Mouse (Mus musculus) activated CD4-positive, CD25-positive, alpha-beta regulatory T cell, adult 4 months (primary cell): ENCODE results near the gene Gria1. TPM values are rescaled to one million over a fixed set of nuclear protein-coding genes. Genes with fewer than 3 reads are reported as not detected.

Experiments used
- ATAC-seq: one replicate; pipeline ENCODE4 v1.8.0; 2017
- polyA plus RNA-seq, 2 experiments: library from polyadenylated mRNA; unstranded; fragments of 100-300 nt; shearing (Covaris generic); gene quantifications; one replicate each; pipeline ENCODE4 v1.2.1; 2017

Gria1 gene
- polyA plus RNA-seq, 2 experiments from 2014 or later = not detected

DNA sequence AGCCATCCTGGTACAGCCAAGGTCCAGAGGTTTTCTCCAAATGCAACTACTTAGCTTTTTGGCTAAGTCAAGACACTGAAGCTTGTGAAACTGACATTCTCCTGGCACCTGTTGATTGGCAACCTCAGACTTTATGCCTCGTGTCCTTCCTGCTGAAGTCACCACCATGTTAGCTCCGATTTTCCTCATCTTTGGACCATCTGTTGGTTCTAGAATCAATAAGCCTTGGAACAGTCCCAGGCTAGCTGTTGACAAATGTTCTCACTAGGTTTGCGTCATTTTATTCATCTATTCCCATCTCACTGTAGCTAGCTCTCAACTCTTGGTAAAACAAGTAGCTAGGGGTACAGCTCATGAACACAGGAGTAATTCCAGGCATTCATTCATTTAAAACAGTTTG, 51.3 kb downstream of the Gria1 start:
- no peak for ATAC-seq

DNA sequence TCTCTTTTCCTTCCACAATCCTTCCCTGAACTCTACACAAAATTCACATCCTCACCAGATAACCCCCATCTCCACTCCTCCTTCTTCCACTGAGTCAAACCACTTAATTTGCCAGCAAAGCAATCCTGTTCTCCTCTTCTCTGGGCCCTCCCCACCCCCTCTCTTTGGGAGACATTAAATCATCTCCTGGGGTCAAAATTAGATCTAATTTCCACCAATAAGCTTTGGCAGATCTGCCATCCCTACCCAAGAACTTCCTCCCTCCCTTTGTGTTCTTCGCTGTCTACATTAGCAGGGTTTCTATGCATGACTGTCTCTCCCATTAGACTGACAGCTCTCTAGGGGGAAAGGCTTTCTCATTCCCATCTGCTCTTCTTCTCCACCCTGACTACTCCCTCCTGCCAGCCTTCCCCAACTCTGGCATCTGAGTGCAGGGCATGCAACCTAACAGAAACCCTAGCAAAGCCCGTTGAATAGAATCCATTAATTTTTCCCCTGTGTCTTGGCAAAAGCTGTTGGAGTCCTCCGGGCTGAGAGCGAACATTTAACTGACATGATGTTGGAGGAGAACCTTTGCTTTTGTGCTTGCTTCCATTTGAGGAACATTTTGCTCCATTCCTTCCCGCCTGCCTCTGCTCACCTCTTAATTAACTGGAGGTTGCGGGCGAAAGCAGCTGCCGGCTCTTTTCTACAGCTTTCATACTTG, 59.2 kb downstream of the Gria1 start:
- ATAC-seq = no peak

DNA sequence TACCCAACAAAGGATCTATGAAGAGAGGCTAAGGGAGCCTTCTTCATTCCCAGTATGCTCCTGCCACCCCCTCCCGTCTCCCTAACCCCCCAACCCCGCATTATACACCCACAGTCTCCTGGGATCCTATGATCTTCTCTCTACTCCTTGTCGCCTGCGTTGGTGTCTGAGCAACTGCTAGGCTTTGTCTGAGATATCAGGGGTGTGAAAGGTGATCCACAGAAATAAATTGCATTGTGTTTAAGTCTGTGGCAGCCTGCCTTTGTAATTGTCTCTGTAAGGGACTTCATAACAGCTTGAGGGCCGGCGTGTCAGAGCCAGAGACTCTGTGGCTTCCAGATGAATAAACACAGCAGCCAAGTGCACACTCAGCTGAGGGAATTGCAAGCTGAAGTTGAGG, 61.0 kb downstream of the Gria1 start:
- no peak for ATAC-seq

DNA sequence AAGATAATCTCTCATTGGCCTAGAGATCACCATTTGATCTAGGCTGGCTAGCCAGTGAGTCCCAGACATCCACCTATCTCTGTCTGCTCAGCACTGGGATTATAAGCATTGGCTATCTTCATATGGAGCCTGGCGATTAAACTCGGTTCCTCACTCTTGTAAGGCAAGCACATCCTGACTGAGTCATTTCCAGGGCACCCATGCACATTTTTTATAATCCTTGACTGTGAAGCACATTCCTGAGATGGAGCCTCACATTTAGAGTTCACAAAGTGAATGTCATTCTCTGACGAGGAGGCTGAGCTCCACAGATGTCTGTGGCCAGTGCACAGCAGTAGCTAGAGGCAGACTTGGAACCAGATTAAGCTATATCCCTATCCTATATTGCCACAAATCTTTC, 68.2 kb downstream of the Gria1 start:
- no peak for ATAC-seq

DNA sequence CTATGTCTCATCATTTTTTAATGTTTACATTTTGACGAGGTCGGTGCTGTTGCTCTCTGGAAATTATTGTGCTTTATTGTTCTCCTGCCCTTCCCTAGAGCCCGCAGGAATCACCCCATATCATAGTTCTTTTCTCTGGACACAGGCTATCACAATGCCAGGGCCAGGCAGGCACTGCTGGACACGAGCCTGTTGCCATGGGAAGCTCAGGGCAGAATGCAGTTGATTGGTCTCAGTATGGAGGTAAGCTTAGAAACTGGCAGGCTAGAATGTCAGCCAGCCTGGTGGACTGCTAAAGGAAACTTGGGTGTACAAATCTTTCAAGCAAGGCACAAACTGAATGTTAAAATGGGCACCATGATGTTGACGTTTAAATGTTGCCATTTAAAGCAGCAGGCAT, 78.3 kb downstream of the Gria1 start:
- ATAC-seq = no peak

DNA sequence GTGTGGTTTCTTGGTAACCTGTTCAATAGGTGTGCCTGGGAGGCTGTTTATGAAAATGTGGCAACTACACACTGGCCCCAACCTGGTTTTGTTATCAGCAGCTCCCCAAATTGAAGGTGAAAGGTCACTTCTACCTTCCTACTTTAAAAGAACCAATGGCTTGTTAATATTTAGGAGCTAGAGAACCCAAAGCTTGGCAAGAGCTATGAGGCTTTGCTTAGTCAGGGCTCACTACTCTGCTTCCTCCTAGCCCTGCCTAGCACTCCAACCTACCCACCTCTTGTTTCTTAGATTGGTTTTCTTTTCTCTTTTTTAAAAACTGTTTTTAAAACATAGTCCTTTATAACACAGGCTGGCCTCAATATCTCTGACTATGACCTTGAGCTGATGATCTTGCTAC, 79.5 kb downstream of the Gria1 start:
- ATAC-seq = no peak

DNA sequence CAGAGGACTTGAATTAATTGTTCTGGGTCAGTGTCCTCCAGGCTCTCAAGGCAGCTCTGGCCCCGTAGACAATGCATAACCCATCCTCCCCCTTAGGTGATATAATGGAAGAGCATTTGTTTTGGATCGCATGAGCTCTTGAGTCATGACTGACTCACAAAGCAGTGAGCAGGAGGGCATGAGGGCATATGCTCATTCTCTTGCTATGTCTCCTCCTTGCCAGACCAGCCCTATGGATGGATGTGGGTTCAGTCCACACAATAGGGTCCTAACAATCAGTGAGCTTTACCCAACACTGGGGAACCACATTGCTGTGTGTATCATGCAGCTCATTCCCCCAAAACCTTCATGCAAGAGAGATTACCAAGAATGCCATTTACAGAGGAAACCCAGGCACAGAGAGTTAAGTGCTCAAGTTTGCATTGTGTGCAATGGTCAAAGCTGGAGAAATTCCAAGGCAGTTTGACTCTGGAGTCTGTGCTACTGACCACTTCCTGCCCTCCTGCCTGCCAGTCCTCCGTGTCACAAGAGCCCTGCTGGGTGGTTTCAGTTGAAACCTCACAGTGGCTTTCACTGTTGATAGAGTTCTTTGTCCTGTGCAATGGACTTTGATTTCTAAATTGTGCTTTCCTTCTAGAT, 80.2 kb downstream of the Gria1 start:
- no peak for ATAC-seq

DNA sequence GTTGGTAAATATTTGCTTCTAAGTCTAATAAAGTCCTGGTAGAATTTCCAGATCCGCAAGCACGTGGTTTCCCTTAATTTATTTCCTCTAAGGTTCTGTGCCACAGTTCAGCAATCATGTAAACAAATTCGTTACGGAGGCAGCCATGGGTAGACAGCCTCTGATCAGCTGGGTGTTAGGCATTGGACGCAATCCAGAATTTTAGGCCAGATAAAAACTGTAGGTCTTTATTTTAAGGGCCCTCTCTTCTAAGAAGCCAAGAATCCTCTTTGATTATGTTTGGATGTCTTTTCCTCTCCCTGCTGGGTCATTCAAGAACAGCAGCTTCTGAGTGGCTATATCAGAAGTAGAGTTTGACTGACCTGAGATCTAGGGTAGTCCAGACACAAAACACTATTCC, 89.3 kb downstream of the Gria1 start:
- ATAC-seq = no peak

DNA sequence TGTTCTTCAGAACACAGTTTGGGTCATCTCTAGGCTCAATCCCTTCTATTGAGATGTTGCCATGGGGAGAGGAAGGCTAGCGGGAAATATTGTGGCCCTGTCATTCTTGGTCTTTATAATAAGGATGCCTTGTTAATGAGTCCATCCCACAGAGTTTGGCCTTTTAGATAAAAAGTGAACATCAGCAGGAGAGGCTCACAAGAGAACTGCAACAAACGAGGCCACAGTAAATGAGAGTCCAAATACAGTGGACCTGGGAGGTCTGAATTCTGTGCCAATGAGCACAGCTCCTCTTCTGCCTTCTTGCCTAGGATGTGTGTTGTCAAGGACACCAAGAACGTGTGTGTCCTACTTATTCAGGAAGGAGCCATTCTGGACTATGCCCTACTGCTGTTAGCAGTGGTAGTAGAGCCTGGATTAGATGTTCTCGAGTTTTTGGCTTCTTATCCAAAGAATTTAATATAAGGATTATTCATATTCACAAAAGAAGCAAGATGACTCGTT, 92.6 kb downstream of the Gria1 start:
- ATAC-seq = no peak

DNA sequence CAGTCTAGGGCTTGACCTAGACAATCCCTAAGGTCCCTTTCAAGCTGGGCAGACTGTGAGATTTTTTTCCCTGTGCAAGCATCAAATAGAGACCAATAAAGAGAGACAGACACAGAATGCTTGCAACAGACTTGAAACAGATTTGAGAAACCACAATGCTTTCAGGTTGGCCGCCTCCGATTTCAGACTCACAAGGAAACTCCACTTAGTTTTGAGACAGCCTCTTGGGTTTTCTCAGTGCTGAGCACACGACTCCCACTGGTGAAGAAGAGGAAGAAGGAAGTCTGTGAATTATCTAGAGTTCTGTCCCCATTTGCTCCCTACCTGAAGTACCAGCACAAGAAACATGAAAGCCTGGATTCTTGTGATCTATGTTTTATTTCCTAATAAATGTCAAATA, 94.5 kb downstream of the Gria1 start:
- ATAC-seq = no peak

DNA sequence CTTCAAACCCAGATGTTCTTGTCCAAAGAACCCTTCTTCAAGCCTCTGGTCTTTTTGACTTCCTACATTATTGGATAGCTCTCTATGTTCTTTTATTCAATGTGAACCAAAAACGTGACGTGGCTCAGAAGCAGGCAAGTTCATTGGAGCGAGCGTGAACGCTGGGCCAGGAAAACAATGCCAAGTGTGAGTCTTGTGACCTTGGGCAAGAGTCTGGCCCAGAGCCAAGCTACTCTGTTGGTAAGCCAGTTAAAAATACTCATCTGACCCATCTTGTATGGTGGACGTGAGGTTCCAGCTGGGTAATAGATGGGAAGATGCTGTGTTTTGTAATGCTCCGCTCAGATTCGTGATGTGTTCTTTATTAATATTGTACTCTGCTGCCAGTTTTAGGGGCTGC, 101.2 kb downstream of the Gria1 start:
- ATAC-seq = no peak

DNA sequence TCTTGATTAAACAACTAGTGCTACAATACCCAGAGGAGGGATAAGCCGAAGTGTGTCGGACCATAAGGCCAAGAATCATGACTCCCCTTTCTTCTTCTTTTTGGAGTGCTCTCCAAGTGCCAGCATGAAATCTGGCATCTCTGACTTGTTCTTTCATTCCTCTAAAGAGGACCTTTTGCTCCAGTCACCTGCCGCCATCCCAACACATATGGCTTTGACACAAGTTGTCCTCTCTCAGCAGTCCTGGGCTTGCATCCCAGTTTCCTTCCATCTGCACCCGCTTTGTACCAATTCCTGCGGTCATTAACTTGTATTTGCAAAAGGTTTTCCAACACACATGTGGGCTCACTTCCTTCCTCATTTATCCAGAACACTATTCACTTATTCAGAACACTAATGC, 103.2 kb downstream of the Gria1 start:
- ATAC-seq = no peak

DNA sequence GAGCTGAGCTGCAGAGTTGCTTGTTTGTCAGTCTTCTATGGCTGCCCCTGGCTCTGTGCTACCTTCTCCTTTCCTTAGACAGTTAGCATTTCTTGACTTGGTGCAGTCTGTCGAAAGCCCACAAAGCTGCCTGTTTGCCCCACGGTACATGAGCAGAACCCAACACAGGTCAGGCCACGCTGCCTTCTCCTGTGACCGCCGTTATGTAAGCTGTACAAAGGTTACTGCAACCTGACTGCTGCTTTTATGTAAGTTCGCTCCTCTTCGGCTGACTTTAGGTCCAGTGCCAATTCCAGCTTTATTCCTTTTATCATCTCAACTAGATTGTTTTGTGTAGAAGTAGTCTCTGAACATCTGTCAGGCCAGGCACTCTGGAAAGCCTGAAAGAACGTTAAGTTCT, 115.9 kb downstream of the Gria1 start:
- no peak for ATAC-seq

DNA sequence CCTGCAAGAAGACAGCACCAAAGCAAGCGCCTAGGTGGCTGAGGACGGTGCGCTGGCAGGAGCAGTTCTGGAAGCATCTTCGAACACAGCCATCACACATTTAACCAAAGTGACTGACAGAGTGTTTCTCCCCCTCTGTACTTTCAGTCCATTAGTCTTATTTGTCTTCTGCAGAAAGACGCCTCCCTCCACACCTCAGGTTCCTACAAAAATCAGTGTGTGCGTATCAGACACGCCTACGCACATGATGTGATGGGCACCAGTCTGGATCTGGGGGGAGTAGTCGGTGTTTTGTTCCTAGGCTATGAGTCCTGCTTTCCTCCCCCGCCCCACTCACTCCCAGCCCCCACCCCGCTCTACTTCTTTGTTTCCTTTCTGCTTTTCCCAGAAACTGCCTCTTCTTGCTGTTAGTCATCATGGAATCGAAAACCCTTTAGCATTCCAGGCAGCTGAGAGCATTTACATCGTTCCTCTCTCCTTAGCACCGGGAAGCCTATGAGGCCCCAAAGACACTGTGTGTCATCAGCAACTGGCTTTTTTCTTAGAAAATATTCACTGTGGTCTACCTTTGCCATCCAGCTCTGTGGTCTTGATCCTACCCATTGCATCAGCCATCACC, 129.1 kb downstream of the Gria1 start:
- no peak for ATAC-seq

DNA sequence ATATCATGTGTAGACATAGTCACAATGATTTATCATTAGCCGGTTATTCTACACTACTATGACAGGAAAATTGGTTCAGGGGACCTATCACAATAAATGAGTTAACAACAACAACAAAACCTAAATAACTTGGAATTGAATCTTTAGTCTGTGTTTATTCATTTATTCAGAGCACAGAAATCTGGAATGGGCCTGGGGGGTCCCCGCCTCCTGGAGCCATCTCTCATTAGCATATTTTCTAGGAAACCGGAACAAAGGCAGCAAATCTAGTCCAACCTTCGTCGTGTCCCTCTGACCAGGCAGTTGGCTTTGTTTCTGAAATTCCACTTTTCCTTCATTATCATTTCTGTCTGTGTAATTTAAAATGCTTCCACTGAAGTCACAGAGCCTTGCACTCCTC, 132.5 kb downstream of the Gria1 start:
- ATAC-seq = no peak

DNA sequence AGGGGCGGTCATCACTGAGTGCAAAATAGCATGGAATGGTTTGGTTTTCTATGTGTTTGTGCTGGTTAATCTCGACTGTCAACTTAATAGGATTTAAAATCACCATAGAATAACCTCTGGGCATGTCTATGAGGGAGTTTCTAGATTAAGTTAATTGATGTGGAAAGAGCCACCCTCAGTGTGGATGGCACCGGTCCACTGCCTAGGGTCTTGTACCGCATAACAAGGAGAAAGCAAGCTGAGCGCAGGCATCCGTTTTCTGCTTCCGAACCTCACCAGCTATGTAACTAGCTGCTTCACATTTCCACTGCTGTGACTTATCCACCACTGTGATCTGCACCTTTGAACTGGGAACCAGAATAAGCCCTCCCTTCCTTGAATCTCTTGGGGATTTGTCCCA, 134.0 kb downstream of the Gria1 start:
- ATAC-seq = no peak

DNA sequence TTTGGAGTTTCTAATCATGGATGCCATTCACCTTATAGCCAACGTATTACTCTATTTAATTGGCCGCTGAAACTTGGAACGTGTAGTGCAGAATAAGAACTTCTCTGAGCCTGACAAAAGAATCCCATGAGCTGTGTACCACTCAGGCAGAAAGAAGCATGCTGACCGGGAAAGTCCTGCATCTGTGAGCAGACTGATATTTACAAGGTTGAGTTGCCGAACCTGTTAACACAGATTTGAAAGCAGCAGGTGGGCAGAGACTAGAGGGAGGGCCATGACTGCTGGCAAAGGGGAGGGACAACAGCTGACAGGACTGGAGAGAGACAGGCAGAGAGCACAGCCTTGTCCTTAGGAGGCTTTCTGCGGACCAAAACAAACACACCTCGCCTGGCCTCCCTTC, 134.5 kb downstream of the Gria1 start:
- ATAC-seq = no peak

DNA sequence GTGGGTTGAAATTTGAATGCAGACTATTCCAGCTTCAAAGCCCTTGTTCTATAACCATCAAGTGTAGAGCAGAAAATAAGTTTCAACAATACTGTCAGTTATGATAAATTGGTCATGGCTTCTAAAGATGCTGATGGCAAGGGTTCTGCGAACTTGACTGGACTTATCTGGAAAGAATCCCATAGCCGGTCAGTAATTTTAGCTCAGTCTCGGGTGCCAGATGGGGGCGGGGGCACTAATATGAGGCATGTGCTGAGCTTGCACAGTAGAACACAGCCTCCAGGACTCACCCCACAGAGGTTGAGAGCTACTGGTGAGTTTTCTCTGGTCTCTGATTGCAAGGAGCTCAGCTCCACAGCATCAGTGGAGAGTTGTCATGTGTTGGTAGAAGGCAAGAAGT, 140.5 kb downstream of the Gria1 start:
- ATAC-seq = no peak

DNA sequence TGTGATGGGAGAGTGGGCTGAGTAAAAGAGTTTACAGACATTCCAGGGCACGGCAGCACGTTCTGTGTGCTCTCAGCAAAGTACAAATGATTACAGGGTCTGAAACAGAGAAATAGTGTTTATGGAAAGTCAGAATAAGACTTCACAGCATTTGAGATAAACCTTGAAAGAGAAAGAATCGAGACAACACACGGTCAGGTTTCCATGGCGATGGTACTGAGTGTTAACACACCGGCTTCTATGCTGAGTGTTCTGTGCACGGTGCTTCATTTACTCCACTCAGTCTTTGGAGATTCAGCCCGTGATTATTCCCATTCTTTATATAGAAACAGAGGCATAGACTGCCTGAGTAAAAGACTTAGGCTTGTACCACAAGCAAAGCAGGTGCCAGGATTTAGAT, 143.8 kb downstream of the Gria1 start:
- no peak for ATAC-seq

DNA sequence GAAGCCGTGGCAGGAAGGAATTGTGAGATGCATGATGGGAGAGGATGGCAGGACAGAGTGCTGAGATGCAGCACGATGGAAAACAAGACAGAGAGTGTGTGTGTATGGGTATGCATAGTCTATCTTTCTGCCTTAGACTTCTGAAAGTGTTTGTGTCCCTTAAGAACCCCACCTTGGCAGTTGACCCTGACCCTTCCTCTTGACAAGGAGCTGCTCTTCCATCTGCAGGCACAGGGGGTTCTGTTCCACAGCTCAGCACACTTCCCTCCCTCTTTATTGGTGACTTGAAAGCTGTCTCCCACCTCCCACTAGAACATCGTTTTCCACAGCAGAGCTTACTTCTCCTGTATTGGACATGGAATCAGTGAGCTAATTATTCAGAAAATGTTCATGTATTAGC, 148.2 kb downstream of the Gria1 start:
- ATAC-seq = no peak

DNA sequence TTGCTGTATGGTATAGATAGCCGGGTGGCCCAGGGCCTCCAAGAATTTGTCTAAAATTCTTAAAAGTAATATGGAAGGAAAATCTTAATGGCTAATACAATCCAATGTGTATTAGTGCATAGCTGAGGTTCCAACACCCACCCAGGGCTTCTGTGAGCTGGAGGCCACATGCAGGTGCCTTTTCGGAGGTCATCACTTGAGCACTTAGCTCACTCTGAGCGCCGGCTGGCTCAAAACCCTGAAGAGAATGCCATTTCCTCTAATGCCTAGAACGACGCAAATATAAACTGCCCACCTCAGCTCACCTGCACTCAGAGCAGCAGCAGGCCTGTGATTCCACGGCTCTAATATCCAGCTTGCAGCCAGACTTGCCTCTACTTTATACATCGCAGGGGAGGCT, 148.9 kb downstream of the Gria1 start:
- ATAC-seq = no peak

DNA sequence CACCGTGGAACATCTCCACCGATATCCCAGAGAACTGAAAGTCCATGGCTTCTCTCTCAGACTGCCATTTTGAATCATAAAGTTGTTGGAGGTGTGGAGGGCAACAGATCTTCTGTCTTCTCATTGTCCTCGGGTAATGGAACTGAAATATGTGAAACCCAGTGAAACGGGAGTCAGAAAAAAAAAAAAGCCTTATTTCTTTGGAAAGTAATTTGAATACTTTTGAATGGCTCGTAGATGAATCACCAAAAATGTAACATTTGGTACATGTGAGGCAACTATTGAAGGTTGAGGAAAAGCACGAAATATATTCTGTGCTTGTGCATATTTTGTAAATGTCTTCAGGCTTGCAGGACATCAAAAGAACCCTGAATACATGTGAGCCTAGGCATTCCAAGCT, 151.7 kb downstream of the Gria1 start:
- ATAC-seq = no peak

DNA sequence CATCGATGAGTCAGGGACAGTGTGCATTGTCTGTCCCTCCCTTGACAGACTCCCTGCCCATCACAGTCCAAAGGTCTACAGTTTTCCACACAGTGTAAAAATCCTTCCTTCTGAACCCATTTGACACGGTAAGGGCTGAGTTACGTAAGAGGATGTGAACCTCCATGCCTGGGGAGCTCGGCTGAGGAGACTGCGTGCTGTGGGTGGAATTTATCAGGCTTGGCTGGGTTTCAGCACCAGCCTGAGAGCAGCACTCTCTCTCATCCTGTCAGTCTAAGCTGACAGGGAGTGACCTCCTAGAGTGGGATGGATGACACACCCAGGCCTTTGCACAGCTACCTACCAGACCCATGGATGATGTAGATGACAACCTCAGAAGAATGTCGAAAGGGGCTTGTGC, 158.9 kb downstream of the Gria1 start:
- ATAC-seq = no peak

DNA sequence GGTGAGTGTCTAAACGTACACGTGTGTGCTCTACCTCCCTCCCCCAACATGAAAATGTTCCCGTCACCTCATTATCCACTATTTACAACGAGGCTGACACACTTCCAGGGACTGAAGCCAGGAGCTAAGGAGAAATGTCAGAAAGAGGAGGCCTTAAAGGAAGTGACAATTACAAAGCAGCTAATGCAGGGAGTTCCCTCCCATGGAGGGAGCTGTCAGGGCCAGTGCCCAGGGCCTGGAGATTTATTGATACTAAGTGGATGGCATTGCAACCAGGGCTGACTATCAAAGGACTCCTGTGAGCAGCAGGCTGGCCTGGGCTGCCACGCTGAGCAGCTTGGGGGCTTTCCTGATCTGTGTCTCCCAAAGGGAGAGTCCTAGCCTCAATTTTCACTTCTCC, 163.0 kb downstream of the Gria1 start:
- ATAC-seq = no peak
